Mouse (Mus musculus) fat pad, adult 2 months (tissue): ENCODE measurements around the gene Rdh11.

ENCODE experiments used
- DNase-seq: peaks from one replicate; pipeline ENCODE4 v3.0.0-alpha.2; 2011; ENCODE audit warnings: low read depth, low spot score; ENCODE audit errors: extremely low read depth

Gene Rdh11

GRCm38 (mm10) chr12:79140811-79141210, 51.3 kb downstream of the Rdh11 start:
- no peak for DNase-seq

- DNase-seq = no peak
Observed at GRCm38 (mm10) chr12:79139417-79139816, 52.7 kb downstream of the Rdh11 start.

GRCm38 (mm10) chr12:79138999-79139398, 53.1 kb downstream of the Rdh11 start:
- DNase-seq = no peak

- DNase-seq = no peak
Observed at GRCm38 (mm10) chr12:79136949-79137348, 55.1 kb downstream of the Rdh11 start.

- no peak for DNase-seq
Observed at GRCm38 (mm10) chr12:79135105-79135504, 57.0 kb downstream of the Rdh11 start.

GRCm38 (mm10) chr12:79134676-79135075, 57.4 kb downstream of the Rdh11 start:
- no peak for DNase-seq

- DNase-seq = no peak
Observed at GRCm38 (mm10) chr12:79131706-79132460, 60.2 kb downstream of the Rdh11 start.

- DNase-seq = no peak
Observed at GRCm38 (mm10) chr12:79131178-79131675, 60.9 kb downstream of the Rdh11 start.

GRCm38 (mm10) chr12:79130299-79131177, 61.6 kb downstream of the Rdh11 start, which contains the start of gene Arg2:
Arg2 (plus strand) TSS chr12:79130777.
- DNase-seq = peak; percentile 14
